Mouse (Mus musculus) forebrain, embryonic 16.5 days (tissue): ENCODE results near the gene Chst8. TPM values are rescaled to one million over a fixed set of nuclear protein-coding genes. Genes with fewer than 3 reads are reported as not detected.

Source experiments
- ATAC-seq: fragments of 200-750 bp; cut with Nextera tagmentation; 2 replicates; pipeline ENCODE4 v1.8.0; 2017; ENCODE audit warnings: mild to moderate bottlenecking, moderate library complexity
- H3K27ac ChIP-seq: fragments of 300-500 bp; sonication (generic); 2 replicates; pipeline ENCODE4 v1.5.1; 2014; ENCODE audit warnings: low read length, control low read depth
- H3K27me3 ChIP-seq: fragments of 300-500 bp; sonication (generic); replicated peaks from 2 replicates; pipeline ENCODE4 v1.6.1; 2014; ENCODE audit warnings: low read length; ENCODE audit not compliant: control insufficient read depth, insufficient read depth
- H3K36me3 ChIP-seq: fragments of 300-500 bp; sonication (generic); 2 replicates; pipeline ENCODE4 v1.6.1; 2014; ENCODE audit not compliant: control insufficient read depth, insufficient read depth
- H3K4me1 ChIP-seq: fragments of 300-500 bp; sonication (generic); replicated peaks from 2 replicates; pipeline ENCODE4 v1.6.1; 2014; ENCODE audit warnings: low read length; ENCODE audit not compliant: control insufficient read depth, insufficient read depth
- H3K4me2 ChIP-seq: fragments of 300-500 bp; sonication (generic); 2 replicates; pipeline ENCODE4 v1.6.1; 2014; ENCODE audit warnings: mild to moderate bottlenecking, low read length, control low read depth
- H3K4me3 ChIP-seq: fragments of 300-500 bp; sonication (generic); replicated peaks from 2 replicates; pipeline ENCODE4 v1.5.1; 2014; ENCODE audit warnings: mild to moderate bottlenecking, low read length, control low read depth
- H3K9ac ChIP-seq: fragments of 300-500 bp; sonication (generic); replicated peaks from 2 replicates; pipeline ENCODE4 v1.6.1; 2014; ENCODE audit warnings: low read depth, low read length, control low read depth
- H3K9me3 ChIP-seq: fragments of 300-500 bp; sonication (generic); 2 replicates; pipeline ENCODE4 v1.6.1; 2016; ENCODE audit warnings: low read length; ENCODE audit not compliant: control insufficient read depth
- WGBS: fragments of 180-500 bp; shearing (Covaris S2); extraction: QIAGEN DNeasy Blood & Tissue Kit; methylation state at CpG from one replicate; pipeline ENCODE4 v1.1.7; 2014; 5-methylcytosine and 5-hydroxymethylcytosine counted together
- polyA plus RNA-seq: library from polyadenylated mRNA; unstranded; fragments of >200 nt; fragmentation: Nextera tagmentation; extraction: Ambion mirVana; gene quantifications from 2 replicates; pipeline ENCODE4 v1.2.1, GENCODE M21; 2015

Chst8 gene
- polyA plus RNA-seq, 1 experiment from 2014 or later, result 12.0 TPM

DNA sequence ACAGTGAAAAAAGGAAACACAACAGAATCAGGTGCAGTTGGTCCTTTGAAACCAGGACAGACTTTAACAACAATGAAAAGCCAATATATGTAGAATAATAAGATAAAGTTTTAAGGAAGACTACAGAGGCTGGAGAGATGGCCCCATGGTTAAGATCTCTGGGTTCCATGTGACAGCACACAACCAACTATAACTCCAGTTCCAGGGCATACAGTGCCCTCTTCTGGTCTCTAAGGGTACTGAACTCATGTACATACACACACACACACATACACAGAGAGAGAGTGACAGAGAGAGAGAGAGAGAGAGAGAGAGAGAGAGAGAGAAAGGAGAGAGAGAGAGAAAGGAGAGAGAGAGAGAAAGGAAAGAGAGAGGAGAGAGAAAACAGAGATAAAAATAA is 25.3 kb downstream of the Chst8 start:
- no peak for ATAC-seq
- Histone ChIP-seq H3K27me3 (no peaks in the 10 kb centered on the region), H3K9ac (no peak overlapping the region), H3K27ac (no peak overlapping the region), H3K4me1 (no peaks in the 10 kb centered on the region; the same call in 1 of the 2 replicates), H3K36me3 (no peaks in the 10 kb centered on the region), H3K9me3 (no peaks in the 10 kb centered on the region), H3K4me3 (no peak overlapping the region), H3K4me2 (no peak overlapping the region)

DNA sequence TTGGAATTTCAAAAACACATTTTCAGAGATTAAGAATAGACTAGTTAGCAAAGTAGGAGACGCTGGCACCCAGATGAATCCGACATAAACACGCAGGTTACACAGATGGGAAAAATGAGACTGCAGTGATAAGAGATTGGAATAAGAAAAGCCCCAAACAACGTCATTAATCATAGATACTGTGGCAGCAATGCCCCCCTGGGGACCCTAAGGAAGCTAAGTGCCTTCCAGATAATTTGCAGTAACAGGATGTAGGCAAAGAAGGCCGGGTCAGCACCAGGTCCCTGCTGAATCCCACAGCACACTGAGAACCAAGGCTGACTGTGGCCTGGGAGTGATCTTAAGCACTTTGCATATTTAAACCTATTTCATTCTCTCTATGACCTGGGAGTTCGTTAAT is 27.5 kb downstream of the Chst8 start:
- no peak overlapping the region for H3K9ac ChIP-seq
- H3K4me1 ChIP-seq, result no peaks in the 10 kb centered on the region; the same call in 1 of the 2 replicates
- no peak overlapping the region for H3K27ac ChIP-seq
- H3K4me2 ChIP-seq, result no peak overlapping the region
- H3K9me3 ChIP-seq, result 0 out of 2 replicates have a peak, but pooled peaks cover 2% of the 10 kb centered on the region
- H3K4me3 ChIP-seq, result no peak overlapping the region
- WGBS, result 59% methylated on average over 6 of the region's 6 CpGs
- no peaks in the 10 kb centered on the region for H3K27me3 ChIP-seq
- no peak for ATAC-seq
- no peaks in the 10 kb centered on the region for H3K36me3 ChIP-seq

DNA sequence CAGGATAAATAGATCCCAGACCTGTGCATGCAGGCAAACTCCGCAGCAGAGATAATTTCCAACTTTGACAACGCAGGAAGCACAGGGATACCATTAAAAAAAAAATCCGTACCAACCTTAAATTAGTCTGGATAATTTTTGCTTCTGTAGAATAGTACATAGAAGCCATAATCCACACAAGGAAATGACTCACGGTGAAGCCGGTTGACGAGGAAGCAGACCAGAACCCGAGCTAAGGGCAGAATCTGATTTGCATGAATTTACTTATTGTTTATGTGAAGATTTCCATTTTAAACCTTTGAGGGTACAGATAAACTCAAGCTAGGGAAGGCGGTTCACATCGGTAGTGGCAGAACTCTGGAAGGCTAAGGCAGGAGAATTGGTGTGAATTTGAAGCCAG is 28.0 kb downstream of the Chst8 start:
- H3K4me2 ChIP-seq, result no peak overlapping the region
- H3K27me3 ChIP-seq, result no peaks in the 10 kb centered on the region
- ATAC-seq, result no peak
- 0 out of 2 replicates have a peak, but pooled peaks cover 2% of the 10 kb centered on the region for H3K9me3 ChIP-seq
- H3K4me1 ChIP-seq, result no peaks in the 10 kb centered on the region; the same call in 1 of the 2 replicates
- 61% methylated on average over 9 of the region's 9 CpGs for whole genome bisulfite sequencing
- no peak overlapping the region for H3K27ac ChIP-seq
- no peak overlapping the region for H3K4me3 ChIP-seq
- H3K36me3 ChIP-seq, result no peaks in the 10 kb centered on the region
- H3K9ac ChIP-seq, result no peak overlapping the region

GRCm38 (mm10) chr7:34781988-34782387 is 30.5 kb downstream of the Chst8 start:
- ATAC-seq, result no peak
- no peak overlapping the region for H3K27ac ChIP-seq
- H3K36me3 ChIP-seq, result no peaks in the 10 kb centered on the region
- H3K9me3 ChIP-seq, result 0 out of 2 replicates have a peak, but pooled peaks cover 2% of the 10 kb centered on the region
- no peak overlapping the region for H3K9ac ChIP-seq
- peaks cover 5% of the 10 kb centered on the region for H3K4me1 ChIP-seq
- no peaks in the 10 kb centered on the region for H3K27me3 ChIP-seq
- H3K4me2 ChIP-seq, result no peak overlapping the region
- H3K4me3 ChIP-seq, result no peak overlapping the region

DNA sequence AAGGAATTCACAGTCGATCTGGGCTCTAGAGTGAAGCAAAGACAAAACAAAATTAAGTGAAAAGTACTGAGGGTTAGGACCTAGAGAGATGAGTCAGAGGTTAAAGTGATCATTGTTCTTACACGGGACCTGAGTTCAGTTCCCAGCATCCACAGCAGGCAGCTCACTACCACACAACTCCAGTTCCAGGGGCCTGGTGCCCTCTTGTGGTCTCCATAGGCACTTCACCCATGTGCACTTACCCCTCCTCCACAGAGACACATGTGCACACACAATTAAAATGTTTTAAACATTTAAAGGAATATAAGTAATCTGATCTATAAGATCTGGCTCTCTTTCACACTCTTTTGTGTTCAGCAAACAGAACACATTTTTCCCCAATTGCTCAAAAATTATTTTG is 31.3 kb downstream of the Chst8 start:
- 97% methylated on average over 2 of the region's 2 CpGs for WGBS
- H3K4me3 ChIP-seq, result no peak overlapping the region
- H3K4me2 ChIP-seq, result no peak overlapping the region
- no peak overlapping the region for H3K9ac ChIP-seq
- no peak overlapping the region for H3K27ac ChIP-seq
- H3K36me3 ChIP-seq, result no peaks in the 10 kb centered on the region
- H3K27me3 ChIP-seq, result no peaks in the 10 kb centered on the region
- no peak for ATAC-seq
- H3K9me3 ChIP-seq, result 0 out of 2 replicates have a peak, but pooled peaks cover 2% of the 10 kb centered on the region
- H3K4me1 ChIP-seq, result peaks cover 5% of the 10 kb centered on the region

DNA sequence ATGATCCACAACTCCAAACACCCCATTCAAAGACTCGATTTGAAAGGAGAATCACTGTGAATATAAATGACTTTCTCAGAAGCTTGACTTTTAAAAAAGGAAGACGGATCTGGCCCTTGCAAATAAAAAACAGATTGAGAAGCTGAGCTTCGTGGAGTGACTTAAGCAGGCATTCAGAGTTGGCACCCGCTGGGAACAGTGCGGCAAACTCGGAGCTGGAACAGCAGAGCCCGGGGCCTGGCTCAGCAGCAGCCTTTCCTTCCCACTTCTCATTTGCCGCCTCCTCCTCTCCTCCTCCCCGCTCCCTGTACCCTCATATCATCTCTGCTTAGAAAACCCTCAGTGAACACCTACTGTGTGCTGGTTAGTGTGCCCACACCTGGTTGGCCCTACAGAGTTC is 34.1 kb downstream of the Chst8 start:
- no peak overlapping the region for H3K4me3 ChIP-seq
- peak; percentile 75 for ATAC-seq
- 0 out of 2 replicates have a peak, but pooled peaks cover 2% of the 10 kb centered on the region for H3K9me3 ChIP-seq
- H3K27ac ChIP-seq, result peak overlapping the region; percentile 49
- WGBS, result 5% methylated on average over 9 of the region's 9 CpGs
- H3K4me2 ChIP-seq, result no peak overlapping the region
- peaks cover 29% of the 10 kb centered on the region for H3K4me1 ChIP-seq
- H3K36me3 ChIP-seq, result no peaks in the 10 kb centered on the region
- no peaks in the 10 kb centered on the region for H3K27me3 ChIP-seq
- no peak overlapping the region for H3K9ac ChIP-seq

GRCm38 (mm10) chr7:34775659-34776058 is 36.9 kb downstream of the Chst8 start:
- H3K4me1 ChIP-seq, result peaks cover 33% of the 10 kb centered on the region
- H3K4me2 ChIP-seq, result peak overlapping the region; percentile 18; the same call in 1 of the 2 replicates
- peak; percentile 25; the same call in 1 of the 2 replicates for ATAC-seq
- no peak overlapping the region for H3K27ac ChIP-seq
- H3K36me3 ChIP-seq, result no peaks in the 10 kb centered on the region
- H3K9me3 ChIP-seq, result no peaks in the 10 kb centered on the region
- WGBS, result 42% methylated on average over 12 of the region's 12 CpGs
- H3K4me3 ChIP-seq, result no peak overlapping the region
- no peak overlapping the region for H3K9ac ChIP-seq
- no peaks in the 10 kb centered on the region for H3K27me3 ChIP-seq

- Histone ChIP-seq H3K36me3 (no peaks in the 10 kb centered on the region), H3K4me2 (no peak overlapping the region), H3K4me1 (peaks cover 33% of the 10 kb centered on the region), H3K4me3 (no peak overlapping the region), H3K27me3 (no peaks in the 10 kb centered on the region), H3K9me3 (no peaks in the 10 kb centered on the region), H3K9ac (no peak overlapping the region), H3K27ac (no peak overlapping the region)
- WGBS, result 62% methylated on average over 4 of the region's 4 CpGs
- ATAC-seq, result no peak
Measured at GRCm38 (mm10) chr7:34774947-34775346, 37.6 kb downstream of the Chst8 start.

- Histone ChIP-seq H3K36me3 (no peaks in the 10 kb centered on the region), H3K27ac (peak overlapping the region; percentile 77), H3K9ac (0 out of 2 replicates have a peak overlapping the region, but pooled peaks have one; percentile 14), H3K27me3 (no peaks in the 10 kb centered on the region), H3K9me3 (no peaks in the 10 kb centered on the region), H3K4me3 (peak overlapping the region; percentile 16; the same call in 1 of the 2 replicates), H3K4me2 (peak overlapping the region; percentile 47), H3K4me1 (peaks cover 33% of the 10 kb centered on the region)
- ATAC-seq, result peak; percentile 24; the same call in 1 of the 2 replicates
- WGBS, result 9% methylated on average over 13 of the region's 13 CpGs
Measured at GRCm38 (mm10) chr7:34774020-34774419, 38.5 kb downstream of the Chst8 start.

DNA sequence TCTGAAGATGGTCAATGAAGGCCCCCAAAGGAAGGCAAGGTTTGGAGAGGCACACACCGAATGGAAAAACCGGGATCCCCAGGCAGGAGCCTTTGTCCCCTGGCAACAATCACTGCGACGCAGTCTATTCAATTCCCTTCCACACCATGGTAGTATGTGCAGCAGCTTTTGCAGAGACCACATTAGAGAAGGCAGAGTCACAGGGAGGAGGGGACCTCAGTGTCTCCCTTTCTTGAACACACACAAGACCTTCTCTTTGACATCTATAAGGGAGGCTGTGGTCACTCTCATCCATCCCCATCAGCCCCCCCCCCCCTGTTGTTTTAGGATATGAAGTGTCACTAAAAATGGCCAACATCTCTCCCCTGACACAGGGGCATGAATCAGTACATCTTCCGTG is 39.2 kb downstream of the Chst8 start:
- Histone ChIP-seq H3K27me3 (no peaks in the 10 kb centered on the region), H3K4me2 (peak overlapping the region; percentile 47), H3K9ac (no peak overlapping the region), H3K36me3 (no peaks in the 10 kb centered on the region), H3K27ac (peak overlapping the region; percentile 77), H3K4me3 (no peak overlapping the region), H3K4me1 (peaks cover 28% of the 10 kb centered on the region), H3K9me3 (no peaks in the 10 kb centered on the region)
- 0 out of 2 replicates have a peak, but pooled peaks have one; percentile 18 for ATAC-seq
- WGBS, result 36% methylated on average over 5 of the region's 5 CpGs
